Mouse (Mus musculus) forebrain, embryonic 11.5 days (tissue): ENCODE results near the gene Rnf114. TPM values are rescaled to one million over a fixed set of nuclear protein-coding genes. Genes with fewer than 3 reads are reported as not detected.

Experiments
- ATAC-seq: fragments of 200-750 bp; cut with Nextera tagmentation; replicated peaks from 2 replicates; pipeline ENCODE4 v1.8.0; 2017; ENCODE audit warnings: moderate TSS enrichment; ENCODE audit not compliant: low FRiP score
- DNase-seq: peaks from one replicate; pipeline ENCODE4 v3.0.0-alpha.2; 2017; ENCODE audit warnings: low spot score
- H3K27ac ChIP-seq: fragments of 300-500 bp; sonication (generic); 2 replicates; pipeline ENCODE4 v1.5.1; 2014; ENCODE audit warnings: low read depth, low read length
- H3K27me3 ChIP-seq: fragments of 300-500 bp; sonication (generic); 2 replicates; pipeline ENCODE4 v1.6.1; 2014; ENCODE audit warnings: mild to moderate bottlenecking, low read length, mixed read lengths; ENCODE audit not compliant: control insufficient read depth, insufficient read depth
- H3K36me3 ChIP-seq: fragments of 300-500 bp; sonication (generic); 2 replicates; pipeline ENCODE4 v1.6.1; 2014; ENCODE audit warnings: mild to moderate bottlenecking, low read length, moderate library complexity, mixed read lengths; ENCODE audit not compliant: control insufficient read depth, insufficient read depth
- H3K4me1 ChIP-seq: fragments of 300-500 bp; sonication (generic); replicated peaks from 2 replicates; pipeline ENCODE4 v1.6.1; 2014; ENCODE audit warnings: low read length, mixed read lengths; ENCODE audit not compliant: control insufficient read depth, insufficient read depth
- H3K4me2 ChIP-seq: fragments of 300-500 bp; sonication (generic); 2 replicates; pipeline ENCODE4 v1.6.1; 2014; ENCODE audit warnings: low read depth, mild to moderate bottlenecking, low read length, moderate library complexity, mixed read lengths; ENCODE audit not compliant: severe bottlenecking
- H3K4me3 ChIP-seq: fragments of 300-500 bp; sonication (generic); 2 replicates; pipeline ENCODE4 v1.5.1; 2014; ENCODE audit warnings: low read depth, low read length
- H3K9ac ChIP-seq: fragments of 300-500 bp; sonication (generic); 2 replicates; pipeline ENCODE4 v1.6.1; 2014; ENCODE audit warnings: low read length
- H3K9me3 ChIP-seq: fragments of 300-500 bp; sonication (generic); 2 replicates; pipeline ENCODE4 v1.6.1; 2016; ENCODE audit warnings: low read length, mixed read lengths; ENCODE audit not compliant: control insufficient read depth
- WGBS: fragments of 180-500 bp; shearing (Covaris S2); extraction: QIAGEN DNeasy Blood & Tissue Kit; methylation state at CpG from one replicate; pipeline ENCODE4 v1.1.7; 2014; 5-methylcytosine and 5-hydroxymethylcytosine counted together
- polyA plus RNA-seq: library from polyadenylated mRNA; unstranded; fragments of >200 nt; fragmentation: Nextera tagmentation; extraction: Ambion mirVana; gene quantifications from 2 replicates; pipeline ENCODE4 v1.2.1, GENCODE M21; 2014

Gene Rnf114
- polyA plus RNA-seq, 1 experiment from 2014 or later = 133 TPM

- Histone ChIP-seq H3K27ac (no peak overlapping the region), H3K4me2 (no peak overlapping the region), H3K36me3 (peaks cover 3% of the 10 kb centered on the region; the same call in 1 of the 2 replicates), H3K4me3 (no peak overlapping the region), H3K27me3 (no peaks in the 10 kb centered on the region), H3K9ac (no peak overlapping the region), H3K9me3 (no peaks in the 10 kb centered on the region), H3K4me1 (peaks cover 10% of the 10 kb centered on the region; the same call in 1 of the 2 replicates)
- ATAC-seq = no peak
- 90% methylated on average over 6 of the region's 6 CpGs for WGBS
- DNase-seq = no peak
Observed at GRCm38 (mm10) chr2:167487994-167488393, 4.5 kb upstream of the Rnf114 start.

GRCm38 (mm10) chr2:167490813-167491525, 1.5 kb upstream of the Rnf114 start:
- H3K9me3 ChIP-seq = no peaks in the 10 kb centered on the region
- no peaks in the 10 kb centered on the region for H3K27me3 ChIP-seq
- peak overlapping the region; percentile 100; the same call in 1 of the 2 replicates for H3K4me3 ChIP-seq
- no peak for ATAC-seq
- H3K4me1 ChIP-seq = peaks cover 10% of the 10 kb centered on the region; the same call in 1 of the 2 replicates
- H3K4me2 ChIP-seq = peak overlapping the region; percentile 89; the same call in 1 of the 2 replicates
- no peak overlapping the region for H3K27ac ChIP-seq
- DNase-seq = no peak
- H3K9ac ChIP-seq = no peak overlapping the region
- no peaks in the 10 kb centered on the region for H3K36me3 ChIP-seq
- 86% methylated on average over 4 of the region's 4 CpGs for WGBS

- no peaks in the 10 kb centered on the region for H3K9me3 ChIP-seq
- peak within 1 kb of the TSS; percentile 88 for H3K9ac ChIP-seq
- H3K27ac ChIP-seq = peak within 1 kb of the TSS; percentile 97
- H3K4me2 ChIP-seq = peak within 1 kb of the TSS; percentile 89
- H3K36me3 ChIP-seq = no peaks in the 10 kb centered on the region
- H3K27me3 ChIP-seq = no peaks in the 10 kb centered on the region
- peaks cover 10% of the 10 kb centered on the region; the same call in 1 of the 2 replicates for H3K4me1 ChIP-seq
- DNase-seq (peak; percentile 94), ATAC-seq (peak; percentile 85)
- WGBS = 2% methylated on average over 63 of the region's 63 CpGs
- H3K4me3 ChIP-seq = peak within 1 kb of the TSS; percentile 100
Observed at GRCm38 (mm10) chr2:167492713-167493636, 530 bp downstream of the Rnf114 start, which contains the start of gene Spata2. Gene Spata2, minus strand, starts transcription at chr2:167492887.

GRCm38 (mm10) chr2:167496437-167496836, 4.0 kb downstream of the Rnf114 start:
- H3K9me3 ChIP-seq = no peaks in the 10 kb centered on the region
- no peak for ATAC-seq
- H3K4me1 ChIP-seq = peaks cover 4% of the 10 kb centered on the region; the same call in 1 of the 2 replicates
- no peak overlapping the region for H3K9ac ChIP-seq
- H3K4me2 ChIP-seq = no peak overlapping the region
- no peak overlapping the region for H3K27ac ChIP-seq
- no peaks in the 10 kb centered on the region for H3K27me3 ChIP-seq
- WGBS = 87% methylated on average over 7 of the region's 7 CpGs
- no peaks in the 10 kb centered on the region for H3K36me3 ChIP-seq
- no peak for DNase-seq
- no peak overlapping the region for H3K4me3 ChIP-seq

GRCm38 (mm10) chr2:167497272-167497671, 4.8 kb downstream of the Rnf114 start:
- Histone ChIP-seq H3K27ac (no peak overlapping the region), H3K4me3 (no peak overlapping the region), H3K4me1 (no peaks in the 10 kb centered on the region), H3K9me3 (no peaks in the 10 kb centered on the region), H3K4me2 (no peak overlapping the region), H3K27me3 (no peaks in the 10 kb centered on the region), H3K9ac (no peak overlapping the region), H3K36me3 (no peaks in the 10 kb centered on the region)
- WGBS = 75% methylated on average over 5 of the region's 5 CpGs
- no peak for ATAC-seq
- no peak for DNase-seq

GRCm38 (mm10) chr2:167502554-167503252, 10.3 kb downstream of the Rnf114 start:
- no peak overlapping the region for H3K9ac ChIP-seq

GRCm38 (mm10) chr2:167503253-167503895, 10.9 kb downstream of the Rnf114 start:
- H3K4me3 ChIP-seq = peak overlapping the region; percentile 97
- DNase-seq (peak; percentile 95), ATAC-seq (peak; percentile 86)
- peaks cover 16% of the 10 kb centered on the region for H3K4me1 ChIP-seq
- WGBS = under 1% methylated on average over 79 of the region's 85 CpGs
- peak overlapping the region; percentile 95 for H3K9ac ChIP-seq
- H3K9me3 ChIP-seq = no peaks in the 10 kb centered on the region
- no peaks in the 10 kb centered on the region; the same call in 1 of the 2 replicates for H3K36me3 ChIP-seq
- peak overlapping the region; percentile 72 for H3K4me2 ChIP-seq
- peak overlapping the region; percentile 66; the same call in 1 of the 2 replicates for H3K27ac ChIP-seq
- H3K27me3 ChIP-seq = no peaks in the 10 kb centered on the region

More at GRCm38 (mm10) chr2:167502554-167503252, 10.3 kb downstream of the Rnf114 start:
- Histone ChIP-seq H3K9me3 (no peaks in the 10 kb centered on the region), H3K27me3 (no peaks in the 10 kb centered on the region), H3K4me2 (peak overlapping the region; percentile 72), H3K27ac (no peak overlapping the region; the same call in 1 of the 2 replicates), H3K4me1 (peaks cover 16% of the 10 kb centered on the region), H3K36me3 (no peaks in the 10 kb centered on the region; the same call in 1 of the 2 replicates), H3K4me3 (peak overlapping the region; percentile 97)
- 49% methylated on average over 13 of the region's 13 CpGs for whole genome bisulfite sequencing
- ATAC-seq (0 out of 2 replicates have a peak, but pooled peaks have one; percentile 6), DNase-seq (no peak)
